Mouse (Mus musculus): ENCODE measurements around the gene Piezo1. TPM values are rescaled to one million over a fixed set of nuclear protein-coding genes. Genes with fewer than 3 reads are reported as not detected.

The Piezo1 gene
- polyA plus RNA-seq, 1 experiment from 2014 or later = 5.2 TPM

- H3K9ac ChIP-seq (ENCODE audit: low read depth, low read length) = no peak overlapping the region
- no peak overlapping the region for H3K4me3 ChIP-seq (ENCODE audit: low read depth, low read length)
- WGBS = 96% methylated on average over 8 of the region's 8 CpGs
- H3K27ac ChIP-seq (ENCODE audit: low read depth, low read length) = no peak overlapping the region
- H3K9me3 ChIP-seq (ENCODE audit: control insufficient read depth, low read length) = no peaks in the 10 kb centered on the region
- no peak for DNase-seq (ENCODE audit: low spot score)
- peaks cover 10% of the 10 kb centered on the region; the same call in 1 of the 2 replicates for H3K36me3 ChIP-seq (ENCODE audit: control insufficient read depth, insufficient read depth, low read length)
- no peaks in the 10 kb centered on the region for H3K27me3 ChIP-seq (ENCODE audit: control insufficient read depth, insufficient read depth, low read length)
- H3K4me1 ChIP-seq (replicated peaks; ENCODE audit: control insufficient read depth, insufficient read depth, low read length) = no peaks in the 10 kb centered on the region
- ATAC-seq (ENCODE audit: low FRiP score) = no peak
- no peak overlapping the region for H3K4me2 ChIP-seq (replicated peaks; ENCODE audit: low read depth, low read length)
Observed at GRCm38 (mm10) chr8:122482448-122482847, 68.7 kb downstream of the Piezo1 start.

GRCm38 (mm10) chr8:122475580-122476320 is 75.4 kb downstream of the Piezo1 start, which contains the start of the genes Rnf166 and Ctu2:
Gene Rnf166 (minus strand): TSS chr8:122476064.
Gene Ctu2 (plus strand): TSS chr8:122476143.
- H3K9ac ChIP-seq (ENCODE audit: low read depth, low read length) = peak within 1 kb of the TSS; percentile 94
- DNase-seq (ENCODE audit: low spot score) = peak; percentile 98
- H3K9me3 ChIP-seq (ENCODE audit: control insufficient read depth, low read length) = no peaks in the 10 kb centered on the region
- peak; percentile 95 for ATAC-seq (ENCODE audit: low FRiP score)
- under 1% methylated on average over 69 of the region's 103 CpGs for WGBS
- H3K36me3 ChIP-seq (ENCODE audit: control insufficient read depth, insufficient read depth, low read length) = 0 out of 2 replicates have a peak, but pooled peaks cover 2% of the 10 kb centered on the region
- peak within 1 kb of the TSS; percentile 42; the same call in 1 of the 2 replicates for H3K27ac ChIP-seq (ENCODE audit: low read depth, low read length)
- peak within 1 kb of the TSS; percentile 85 for H3K4me2 ChIP-seq (replicated peaks; ENCODE audit: low read depth, low read length)
- peak within 1 kb of the TSS; percentile 98 for H3K4me3 ChIP-seq (ENCODE audit: low read depth, low read length)
- peaks cover 8% of the 10 kb centered on the region; the same call in 1 of the 2 replicates for H3K4me1 ChIP-seq (replicated peaks; ENCODE audit: control insufficient read depth, insufficient read depth, low read length)
- H3K27me3 ChIP-seq (ENCODE audit: control insufficient read depth, insufficient read depth, low read length) = no peaks in the 10 kb centered on the region

- DNase-seq (ENCODE audit: low spot score) = no peak
- Histone ChIP-seq H3K9ac (ENCODE audit: low read depth, low read length) (peak overlapping the region; percentile 94), H3K27me3 (ENCODE audit: control insufficient read depth, insufficient read depth, low read length) (no peaks in the 10 kb centered on the region), H3K4me3 (ENCODE audit: low read depth, low read length) (peak overlapping the region; percentile 98), H3K9me3 (ENCODE audit: control insufficient read depth, low read length) (no peaks in the 10 kb centered on the region), H3K27ac (ENCODE audit: low read depth, low read length) (no peak overlapping the region), H3K4me1 (replicated peaks; ENCODE audit: control insufficient read depth, insufficient read depth, low read length) (peaks cover 8% of the 10 kb centered on the region; the same call in 1 of the 2 replicates), H3K4me2 (replicated peaks; ENCODE audit: low read depth, low read length) (peak overlapping the region; percentile 85), H3K36me3 (ENCODE audit: control insufficient read depth, insufficient read depth, low read length) (0 out of 2 replicates have a peak, but pooled peaks cover 2% of the 10 kb centered on the region)
- whole genome bisulfite sequencing = 16% methylated on average over 16 of the region's 16 CpGs
- no peak for ATAC-seq (ENCODE audit: low FRiP score)
Observed at GRCm38 (mm10) chr8:122474951-122475560, 76.1 kb downstream of the Piezo1 start.

- WGBS = 90% methylated on average over 8 of the region's 8 CpGs
- no peak for ATAC-seq (ENCODE audit: low FRiP score)
- Histone ChIP-seq H3K4me1 (replicated peaks; ENCODE audit: control insufficient read depth, insufficient read depth, low read length) (peaks cover 8% of the 10 kb centered on the region; the same call in 1 of the 2 replicates), H3K9ac (ENCODE audit: low read depth, low read length) (no peak overlapping the region), H3K4me2 (replicated peaks; ENCODE audit: low read depth, low read length) (no peak overlapping the region), H3K27ac (ENCODE audit: low read depth, low read length) (no peak overlapping the region), H3K9me3 (ENCODE audit: control insufficient read depth, low read length) (no peaks in the 10 kb centered on the region), H3K36me3 (ENCODE audit: control insufficient read depth, insufficient read depth, low read length) (no peaks in the 10 kb centered on the region), H3K4me3 (ENCODE audit: low read depth, low read length) (no peak overlapping the region), H3K27me3 (ENCODE audit: control insufficient read depth, insufficient read depth, low read length) (no peaks in the 10 kb centered on the region)
- DNase-seq (ENCODE audit: low spot score) = no peak
Observed at GRCm38 (mm10) chr8:122473911-122474421, 77.2 kb downstream of the Piezo1 start.

- no peaks in the 10 kb centered on the region for H3K27me3 ChIP-seq (ENCODE audit: control insufficient read depth, insufficient read depth, low read length)
- WGBS = 81% methylated on average over 5 of the region's 5 CpGs
- DNase-seq (ENCODE audit: low spot score) = no peak
- H3K4me1 ChIP-seq (replicated peaks; ENCODE audit: control insufficient read depth, insufficient read depth, low read length) = peaks cover 4% of the 10 kb centered on the region; the same call in 1 of the 2 replicates
- no peaks in the 10 kb centered on the region for H3K36me3 ChIP-seq (ENCODE audit: control insufficient read depth, insufficient read depth, low read length)
- no peak overlapping the region for H3K27ac ChIP-seq (ENCODE audit: low read depth, low read length)
- no peak overlapping the region for H3K9ac ChIP-seq (ENCODE audit: low read depth, low read length)
- H3K4me3 ChIP-seq (ENCODE audit: low read depth, low read length) = no peak overlapping the region
- no peaks in the 10 kb centered on the region for H3K9me3 ChIP-seq (ENCODE audit: control insufficient read depth, low read length)
- no peak for ATAC-seq (ENCODE audit: low FRiP score)
- H3K4me2 ChIP-seq (replicated peaks; ENCODE audit: low read depth, low read length) = no peak overlapping the region
Observed at GRCm38 (mm10) chr8:122470691-122471090, 80.4 kb downstream of the Piezo1 start.

- Histone ChIP-seq H3K27ac (ENCODE audit: low read depth, low read length) (no peak overlapping the region), H3K36me3 (ENCODE audit: control insufficient read depth, insufficient read depth, low read length) (no peaks in the 10 kb centered on the region), H3K4me2 (replicated peaks; ENCODE audit: low read depth, low read length) (no peak overlapping the region), H3K9me3 (ENCODE audit: control insufficient read depth, low read length) (no peaks in the 10 kb centered on the region), H3K9ac (ENCODE audit: low read depth, low read length) (no peak overlapping the region), H3K4me3 (ENCODE audit: low read depth, low read length) (no peak overlapping the region), H3K4me1 (replicated peaks; ENCODE audit: control insufficient read depth, insufficient read depth, low read length) (peaks cover 2% of the 10 kb centered on the region; the same call in 1 of the 2 replicates), H3K27me3 (ENCODE audit: control insufficient read depth, insufficient read depth, low read length) (no peaks in the 10 kb centered on the region)
- DNase-seq (ENCODE audit: low spot score) (no peak), ATAC-seq (ENCODE audit: low FRiP score) (no peak)
- WGBS = 91% methylated on average over 10 of the region's 10 CpGs
Observed at GRCm38 (mm10) chr8:122469965-122470364, 81.2 kb downstream of the Piezo1 start.

- H3K36me3 ChIP-seq (ENCODE audit: control insufficient read depth, insufficient read depth, low read length) = no peaks in the 10 kb centered on the region
- no peak overlapping the region for H3K9ac ChIP-seq (ENCODE audit: low read depth, low read length)
- no peak overlapping the region for H3K4me2 ChIP-seq (replicated peaks; ENCODE audit: low read depth, low read length)
- no peak overlapping the region for H3K4me3 ChIP-seq (ENCODE audit: low read depth, low read length)
- no peaks in the 10 kb centered on the region for H3K9me3 ChIP-seq (ENCODE audit: control insufficient read depth, low read length)
- no peak for ATAC-seq (ENCODE audit: low FRiP score)
- no peaks in the 10 kb centered on the region for H3K4me1 ChIP-seq (replicated peaks; ENCODE audit: control insufficient read depth, insufficient read depth, low read length)
- H3K27me3 ChIP-seq (ENCODE audit: control insufficient read depth, insufficient read depth, low read length) = no peaks in the 10 kb centered on the region
- WGBS = 83% methylated on average over 6 of the region's 6 CpGs
- DNase-seq (ENCODE audit: low spot score) = no peak
- no peak overlapping the region for H3K27ac ChIP-seq (ENCODE audit: low read depth, low read length)
Observed at GRCm38 (mm10) chr8:122469407-122469806, 81.7 kb downstream of the Piezo1 start.

- DNase-seq (ENCODE audit: low spot score) = no peak
- Histone ChIP-seq H3K27ac (ENCODE audit: low read depth, low read length) (no peak overlapping the region), H3K9me3 (ENCODE audit: control insufficient read depth, low read length) (no peaks in the 10 kb centered on the region), H3K4me2 (replicated peaks; ENCODE audit: low read depth, low read length) (no peak overlapping the region), H3K4me1 (replicated peaks; ENCODE audit: control insufficient read depth, insufficient read depth, low read length) (no peaks in the 10 kb centered on the region), H3K9ac (ENCODE audit: low read depth, low read length) (no peak overlapping the region), H3K27me3 (ENCODE audit: control insufficient read depth, insufficient read depth, low read length) (no peaks in the 10 kb centered on the region; the same call in 1 of the 2 replicates), H3K36me3 (ENCODE audit: control insufficient read depth, insufficient read depth, low read length) (no peaks in the 10 kb centered on the region), H3K4me3 (ENCODE audit: low read depth, low read length) (no peak overlapping the region)
- 86% methylated on average over 13 of the region's 13 CpGs for WGBS
- no peak for ATAC-seq (ENCODE audit: low FRiP score)
Observed at GRCm38 (mm10) chr8:122467816-122468215, 83.3 kb downstream of the Piezo1 start.

All from hindbrain, embryonic 11.5 days (tissue).